Mouse (Mus musculus) midbrain, postnatal 0 days (tissue): ENCODE measurements around the gene Naa10. TPM values are rescaled to one million over a fixed set of nuclear protein-coding genes. Genes with fewer than 3 reads are reported as not detected.

Source experiments
- ATAC-seq: fragments of 200-750 bp; cut with Nextera tagmentation; 2 replicates; pipeline ENCODE4 v1.8.0; 2017; ENCODE audit warnings: moderate number of reproducible peaks, mild to moderate bottlenecking, moderate TSS enrichment, moderate library complexity; ENCODE audit not compliant: low FRiP score
- DNase-seq: peaks from one replicate; pipeline ENCODE4 v3.0.0-alpha.2; 2015; ENCODE audit warnings: low spot score
- H3K27ac ChIP-seq: fragments of 300-500 bp; sonication (generic); 2 replicates; pipeline ENCODE4 v1.5.1; 2014; ENCODE audit warnings: low read depth, mild to moderate bottlenecking, low read length, mixed read lengths
- H3K27me3 ChIP-seq: fragments of 300-500 bp; sonication (generic); 2 replicates; pipeline ENCODE4 v1.6.1; 2014; ENCODE audit warnings: low read length, control low read depth, mixed read lengths; ENCODE audit not compliant: insufficient read depth
- H3K36me3 ChIP-seq: fragments of 300-500 bp; sonication (generic); 2 replicates; pipeline ENCODE4 v1.6.1; 2014; ENCODE audit warnings: low read length, control low read depth, mixed read lengths; ENCODE audit not compliant: insufficient read depth
- H3K4me1 ChIP-seq: fragments of 300-500 bp; sonication (generic); 2 replicates; pipeline ENCODE4 v1.6.1; 2014; ENCODE audit warnings: mild to moderate bottlenecking, control low read depth, antibody characterized with exemption, low read length, mixed read lengths; ENCODE audit not compliant: insufficient read depth
- H3K4me2 ChIP-seq: fragments of 300-500 bp; sonication (generic); 2 replicates; pipeline ENCODE4 v1.6.1; 2014; ENCODE audit warnings: low read depth, mild to moderate bottlenecking, low read length, mixed read lengths; ENCODE audit not compliant: poor library complexity, severe bottlenecking
- H3K4me3 ChIP-seq: fragments of 300-500 bp; sonication (generic); 2 replicates; pipeline ENCODE4 v1.5.1; 2014; ENCODE audit warnings: low read depth, mild to moderate bottlenecking, low read length, moderate library complexity
- H3K9ac ChIP-seq: fragments of 300-500 bp; sonication (generic); replicated peaks from 2 replicates; pipeline ENCODE4 v1.6.1; 2014; ENCODE audit warnings: mild to moderate bottlenecking, low read length, moderate library complexity, mixed read lengths; ENCODE audit not compliant: poor library complexity, severe bottlenecking
- H3K9me3 ChIP-seq: fragments of 300-500 bp; sonication (generic); 2 replicates; pipeline ENCODE4 v1.6.1; 2016; ENCODE audit warnings: low read length, control low read depth
- CTCF ChIP-seq: IDR thresholded peaks from 2 replicates; pipeline ENCODE4 v1.5.1; 2016; ENCODE audit warnings: antibody characterized with exemption, mild to moderate bottlenecking
- WGBS: fragments of 180-500 bp; shearing (Covaris S2); extraction: QIAGEN DNeasy Blood & Tissue Kit; methylation state at CpG from one replicate; pipeline ENCODE4 v1.1.7; 2014; 5-methylcytosine and 5-hydroxymethylcytosine counted together
- polyA plus RNA-seq: library from polyadenylated mRNA; unstranded; fragments of >200 nt; fragmentation: Nextera tagmentation; extraction: Ambion mirVana; gene quantifications from 2 replicates; pipeline ENCODE4 v1.2.1, GENCODE M21; 2015
- total RNA-seq: library from RNA; depleted of rRNA; stranded (reverse); fragments of >200 nt; gene quantifications from 2 replicates; pipeline ENCODE4 v1.2.3, GENCODE M21; 2014

Gene Naa10
- total and polyA plus RNA-seq, 2 experiments from 2014 or later: 81.8 to 83.0 TPM

DNA sequence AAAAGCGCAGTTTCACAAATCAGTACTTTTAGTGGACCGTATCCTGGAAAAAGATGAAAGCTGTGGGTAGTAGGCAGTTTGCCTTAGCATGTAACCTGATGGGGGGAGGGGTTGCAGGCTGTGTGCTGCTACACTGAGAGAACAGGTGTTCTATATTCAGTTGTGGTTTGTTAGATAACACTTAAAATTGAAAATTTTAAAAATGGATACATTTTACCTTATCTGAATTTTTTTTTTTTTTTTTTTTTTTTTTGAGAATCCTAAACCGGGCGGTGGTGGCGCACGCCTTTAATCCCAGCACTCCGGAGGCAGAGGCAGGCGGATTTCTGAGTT lies 772 bp upstream of the Naa10 start:
- peak overlapping the region; percentile 42; the same call in 1 of the 2 replicates for H3K9ac ChIP-seq
- 76% methylated on average over 8 of the region's 8 CpGs for WGBS
- no peaks in the 10 kb centered on the region for H3K4me1 ChIP-seq
- no peak for TF ChIP-seq CTCF
- H3K27me3 ChIP-seq: no peaks in the 10 kb centered on the region
- no peak for DNase-seq
- H3K27ac ChIP-seq: peak overlapping the region; percentile 71
- H3K36me3 ChIP-seq: peaks cover 3% of the 10 kb centered on the region; the same call in 1 of the 2 replicates
- peak overlapping the region; percentile 53 for H3K4me3 ChIP-seq
- no peaks in the 10 kb centered on the region for H3K9me3 ChIP-seq
- no peak for ATAC-seq
- peak overlapping the region; percentile 57 for H3K4me2 ChIP-seq

- Histone ChIP-seq H3K27me3 (no peaks in the 10 kb centered on the region), H3K9me3 (no peaks in the 10 kb centered on the region), H3K27ac (peak overlapping the region; percentile 65), H3K4me3 (peak overlapping the region; percentile 53), H3K4me2 (peak overlapping the region; percentile 58), H3K4me1 (no peaks in the 10 kb centered on the region), H3K9ac (peak overlapping the region; percentile 59), H3K36me3 (peaks cover 6% of the 10 kb centered on the region)
- 17% methylated on average over 34 of the region's 34 CpGs for WGBS
- DNase-seq (no peak), ATAC-seq (peak; percentile 32)
- TF ChIP-seq CTCF: no peak
Measured at GRCm38 (mm10) chrX:73921285-73921822, 390 bp downstream of the Naa10 start.

- DNase-seq (no peak), ATAC-seq (no peak)
- Histone ChIP-seq H3K9me3 (no peaks in the 10 kb centered on the region), H3K4me1 (no peaks in the 10 kb centered on the region), H3K27me3 (no peaks in the 10 kb centered on the region), H3K4me3 (no peak overlapping the region), H3K9ac (no peak overlapping the region), H3K4me2 (no peak overlapping the region), H3K27ac (no peak overlapping the region), H3K36me3 (peaks cover 6% of the 10 kb centered on the region)
- no peak for TF ChIP-seq CTCF
- WGBS: 87% methylated on average over 5 of the region's 5 CpGs
Measured at GRCm38 (mm10) chrX:73918631-73919030, 3.1 kb downstream of the Naa10 start.

GRCm38 (mm10) chrX:73916945-73917344 lies 4.8 kb downstream of the Naa10 start:
- DNase-seq (no peak), ATAC-seq (no peak)
- Histone ChIP-seq H3K4me3 (no peak overlapping the region), H3K27me3 (no peaks in the 10 kb centered on the region), H3K4me1 (no peaks in the 10 kb centered on the region), H3K9ac (no peak overlapping the region), H3K27ac (no peak overlapping the region), H3K9me3 (no peaks in the 10 kb centered on the region), H3K36me3 (peaks cover 6% of the 10 kb centered on the region), H3K4me2 (no peak overlapping the region)
- no peak for TF ChIP-seq CTCF
- 72% methylated on average over 8 of the region's 8 CpGs for WGBS

- no peaks in the 10 kb centered on the region for H3K4me1 ChIP-seq
- ATAC-seq (peak; percentile 95), DNase-seq (peak; percentile 96)
- no peaks in the 10 kb centered on the region for H3K27me3 ChIP-seq
- WGBS: 24% methylated on average over 31 of the region's 31 CpGs
- H3K4me2 ChIP-seq: peak overlapping the region; percentile 37
- H3K4me3 ChIP-seq: 0 out of 2 replicates have a peak overlapping the region, but pooled peaks have one; percentile 9
- no peaks in the 10 kb centered on the region for H3K9me3 ChIP-seq
- peak; percentile 76 for TF ChIP-seq CTCF
- H3K36me3 ChIP-seq: peaks cover 6% of the 10 kb centered on the region
- no peak overlapping the region for H3K9ac ChIP-seq
- peak overlapping the region; percentile 71 for H3K27ac ChIP-seq
Measured at GRCm38 (mm10) chrX:73914827-73915703, 6.7 kb downstream of the Naa10 start.

- Histone ChIP-seq H3K4me3 (no peak overlapping the region), H3K27me3 (no peaks in the 10 kb centered on the region), H3K4me2 (no peak overlapping the region), H3K9me3 (no peaks in the 10 kb centered on the region), H3K4me1 (no peaks in the 10 kb centered on the region), H3K9ac (no peak overlapping the region), H3K36me3 (no peaks in the 10 kb centered on the region), H3K27ac (no peak overlapping the region)
- DNase-seq (no peak), ATAC-seq (no peak)
- 86% methylated on average over 2 of the region's 2 CpGs for WGBS
- TF ChIP-seq CTCF: no peak
Measured at GRCm38 (mm10) chrX:73911588-73911987, 10.2 kb downstream of the Naa10 start.
